Mouse (Mus musculus): ENCODE data around the gene Vax1. TPM values are rescaled to one million over a fixed set of nuclear protein-coding genes. Genes with fewer than 3 reads are reported as not detected.
A peak's percentile ranks its signal among the peaks of the same experiment; 100 is the strongest.

Vax1 gene
- polyA plus RNA-seq, 1 experiment from 2014 or later, result 0.25 TPM

- Histone ChIP-seq H3K9me3 (no peaks in the 10 kb centered on the region), H3K27me3 (ENCODE audit: insufficient read depth, poor library complexity, severe bottlenecking) (peaks cover 100% of the 10 kb centered on the region), H3K27ac (peak overlapping the region; percentile 73; the same call in 1 of the 2 replicates), H3K4me3 (peak overlapping the region; percentile 52), H3K4me1 (replicated peaks) (peaks cover 40% of the 10 kb centered on the region), H3K36me3 (no peaks in the 10 kb centered on the region)
- under 1% methylated on average over 55 of the region's 55 CpGs for WGBS
- peak; percentile 75 for DNase-seq (ENCODE audit: low spot score)
These were observed 3.5 kb downstream of the Vax1 start for GRCm38 (mm10) chr19:59166311-59166761.

GRCm38 (mm10) chr19:59165577-59165976 lies 4.3 kb downstream of the Vax1 start:
- H3K27me3 ChIP-seq (ENCODE audit: insufficient read depth, poor library complexity, severe bottlenecking), result peaks cover 100% of the 10 kb centered on the region
- peak overlapping the region; percentile 52; the same call in 1 of the 2 replicates for H3K4me3 ChIP-seq
- H3K27ac ChIP-seq, result no peak overlapping the region
- peaks cover 33% of the 10 kb centered on the region for H3K4me1 ChIP-seq (replicated peaks)
- H3K36me3 ChIP-seq, result no peaks in the 10 kb centered on the region
- H3K9me3 ChIP-seq, result no peaks in the 10 kb centered on the region
- 3% methylated on average over 7 of the region's 7 CpGs for WGBS
- DNase-seq (ENCODE audit: low spot score), result peak; percentile 53

GRCm38 (mm10) chr19:59164896-59165560 lies 4.8 kb downstream of the Vax1 start:
- H3K27me3 ChIP-seq (ENCODE audit: insufficient read depth, poor library complexity, severe bottlenecking), result peaks cover 100% of the 10 kb centered on the region
- H3K4me3 ChIP-seq, result no peak overlapping the region
- H3K36me3 ChIP-seq, result no peaks in the 10 kb centered on the region
- 4% methylated on average over 16 of the region's 16 CpGs for WGBS
- DNase-seq (ENCODE audit: low spot score), result peak; percentile 42
- no peaks in the 10 kb centered on the region for H3K9me3 ChIP-seq
- H3K27ac ChIP-seq, result no peak overlapping the region
- peaks cover 28% of the 10 kb centered on the region for H3K4me1 ChIP-seq (replicated peaks)

GRCm38 (mm10) chr19:59164111-59164510 lies 5.7 kb downstream of the Vax1 start:
- WGBS, result 8% methylated on average over 1 of the region's 1 CpGs
- no peak for DNase-seq (ENCODE audit: low spot score)
- Histone ChIP-seq H3K4me3 (no peak overlapping the region), H3K36me3 (no peaks in the 10 kb centered on the region), H3K27ac (no peak overlapping the region), H3K4me1 (replicated peaks) (peaks cover 19% of the 10 kb centered on the region), H3K27me3 (ENCODE audit: insufficient read depth, poor library complexity, severe bottlenecking) (peaks cover 100% of the 10 kb centered on the region), H3K9me3 (no peaks in the 10 kb centered on the region)

- 77% methylated on average over 4 of the region's 4 CpGs for WGBS
These were observed 13.2 kb downstream of the Vax1 start for GRCm38 (mm10) chr19:59156702-59157101.

GRCm38 (mm10) chr19:59154171-59154570 lies 15.7 kb downstream of the Vax1 start:
- DNase-seq (ENCODE audit: low spot score), result no peak
- no peak overlapping the region for H3K27ac ChIP-seq
- H3K9me3 ChIP-seq, result no peaks in the 10 kb centered on the region
- peaks cover 13% of the 10 kb centered on the region for H3K27me3 ChIP-seq (ENCODE audit: insufficient read depth, poor library complexity, severe bottlenecking)
- no peaks in the 10 kb centered on the region for H3K36me3 ChIP-seq
- no peaks in the 10 kb centered on the region for H3K4me1 ChIP-seq (replicated peaks)
- 72% methylated on average over 2 of the region's 2 CpGs for WGBS
- no peak overlapping the region for H3K4me3 ChIP-seq

More at GRCm38 (mm10) chr19:59156702-59157101, 13.2 kb downstream of the Vax1 start:
- no peak for DNase-seq (ENCODE audit: low spot score)
- H3K27ac ChIP-seq, result no peak overlapping the region
- H3K9me3 ChIP-seq, result no peaks in the 10 kb centered on the region
- no peaks in the 10 kb centered on the region for H3K36me3 ChIP-seq
- peaks cover 39% of the 10 kb centered on the region for H3K27me3 ChIP-seq (ENCODE audit: insufficient read depth, poor library complexity, severe bottlenecking)
- no peaks in the 10 kb centered on the region for H3K4me1 ChIP-seq (replicated peaks)
- no peak overlapping the region for H3K4me3 ChIP-seq

- no peak for DNase-seq (ENCODE audit: low spot score)
- WGBS, result 59% methylated on average over 9 of the region's 9 CpGs
- Histone ChIP-seq H3K9me3 (no peaks in the 10 kb centered on the region), H3K36me3 (no peaks in the 10 kb centered on the region), H3K27me3 (ENCODE audit: insufficient read depth, poor library complexity, severe bottlenecking) (peaks cover 7% of the 10 kb centered on the region; the same call in 1 of the 2 replicates), H3K4me3 (no peak overlapping the region), H3K27ac (no peak overlapping the region), H3K4me1 (replicated peaks) (no peaks in the 10 kb centered on the region; the same call in 1 of the 2 replicates)
These were observed 24.2 kb downstream of the Vax1 start for GRCm38 (mm10) chr19:59145492-59146140.

- Histone ChIP-seq H3K27ac (no peak overlapping the region), H3K4me3 (no peak overlapping the region), H3K27me3 (ENCODE audit: insufficient read depth, poor library complexity, severe bottlenecking) (peaks cover 10% of the 10 kb centered on the region; the same call in 1 of the 2 replicates), H3K36me3 (no peaks in the 10 kb centered on the region), H3K9me3 (no peaks in the 10 kb centered on the region), H3K4me1 (replicated peaks) (no peaks in the 10 kb centered on the region; the same call in 1 of the 2 replicates)
- 71% methylated on average over 6 of the region's 6 CpGs for WGBS
- DNase-seq (ENCODE audit: low spot score), result no peak
These were observed 24.8 kb downstream of the Vax1 start for GRCm38 (mm10) chr19:59145064-59145463.

GRCm38 (mm10) chr19:59142206-59142605 lies 27.6 kb downstream of the Vax1 start:
- Histone ChIP-seq H3K4me1 (replicated peaks) (no peaks in the 10 kb centered on the region; the same call in 1 of the 2 replicates), H3K4me3 (no peak overlapping the region), H3K27ac (no peak overlapping the region), H3K9me3 (no peaks in the 10 kb centered on the region), H3K36me3 (no peaks in the 10 kb centered on the region), H3K27me3 (ENCODE audit: insufficient read depth, poor library complexity, severe bottlenecking) (peaks cover 34% of the 10 kb centered on the region)
- no peak for DNase-seq (ENCODE audit: low spot score)
- 77% methylated on average over 4 of the region's 4 CpGs for WGBS

- H3K27ac ChIP-seq, result no peak overlapping the region
- peaks cover 45% of the 10 kb centered on the region for H3K4me1 ChIP-seq (replicated peaks)
- DNase-seq (ENCODE audit: low spot score), result peak; percentile 4
- H3K27me3 ChIP-seq (ENCODE audit: insufficient read depth, poor library complexity, severe bottlenecking), result peaks cover 70% of the 10 kb centered on the region
- 60% methylated on average over 8 of the region's 8 CpGs for WGBS
- no peaks in the 10 kb centered on the region for H3K9me3 ChIP-seq
- no peak overlapping the region for H3K4me3 ChIP-seq
- no peaks in the 10 kb centered on the region for H3K36me3 ChIP-seq
These were observed 34.5 kb downstream of the Vax1 start for GRCm38 (mm10) chr19:59135387-59135786.

GRCm38 (mm10) chr19:59134916-59135315 lies 34.9 kb downstream of the Vax1 start:
- Histone ChIP-seq H3K27me3 (ENCODE audit: insufficient read depth, poor library complexity, severe bottlenecking) (peaks cover 67% of the 10 kb centered on the region), H3K36me3 (no peaks in the 10 kb centered on the region), H3K9me3 (no peaks in the 10 kb centered on the region), H3K4me1 (replicated peaks) (peaks cover 45% of the 10 kb centered on the region), H3K27ac (no peak overlapping the region), H3K4me3 (no peak overlapping the region)
- WGBS, result 7% methylated on average over 2 of the region's 2 CpGs
- DNase-seq (ENCODE audit: low spot score), result no peak

- Histone ChIP-seq H3K36me3 (no peaks in the 10 kb centered on the region), H3K9me3 (no peaks in the 10 kb centered on the region), H3K4me1 (replicated peaks) (peaks cover 45% of the 10 kb centered on the region), H3K4me3 (no peak overlapping the region), H3K27me3 (ENCODE audit: insufficient read depth, poor library complexity, severe bottlenecking) (peaks cover 69% of the 10 kb centered on the region), H3K27ac (no peak overlapping the region)
- peak; percentile 54 for DNase-seq (ENCODE audit: low spot score)
- WGBS, result 18% methylated on average over 11 of the region's 11 CpGs
These were observed 36.7 kb downstream of the Vax1 start for GRCm38 (mm10) chr19:59133202-59133601.

GRCm38 (mm10) chr19:59129671-59130070 lies 40.2 kb downstream of the Vax1 start:
- Histone ChIP-seq H3K27ac (no peak overlapping the region), H3K27me3 (ENCODE audit: insufficient read depth, poor library complexity, severe bottlenecking) (peaks cover 57% of the 10 kb centered on the region), H3K4me3 (no peak overlapping the region), H3K36me3 (no peaks in the 10 kb centered on the region), H3K4me1 (replicated peaks) (peaks cover 28% of the 10 kb centered on the region), H3K9me3 (no peaks in the 10 kb centered on the region)
- WGBS, result 60% methylated on average over 2 of the region's 2 CpGs
- DNase-seq (ENCODE audit: low spot score), result no peak

Data from hindbrain, embryonic 10.5 days (tissue).